Mouse (Mus musculus): ENCODE data around the gene Pde7b.
"Not testable (repeated sequence)": the region's sequence is repeated elsewhere in the genome, so short reads cannot be mapped to it uniquely, and the experiment has no call there.

DNA sequence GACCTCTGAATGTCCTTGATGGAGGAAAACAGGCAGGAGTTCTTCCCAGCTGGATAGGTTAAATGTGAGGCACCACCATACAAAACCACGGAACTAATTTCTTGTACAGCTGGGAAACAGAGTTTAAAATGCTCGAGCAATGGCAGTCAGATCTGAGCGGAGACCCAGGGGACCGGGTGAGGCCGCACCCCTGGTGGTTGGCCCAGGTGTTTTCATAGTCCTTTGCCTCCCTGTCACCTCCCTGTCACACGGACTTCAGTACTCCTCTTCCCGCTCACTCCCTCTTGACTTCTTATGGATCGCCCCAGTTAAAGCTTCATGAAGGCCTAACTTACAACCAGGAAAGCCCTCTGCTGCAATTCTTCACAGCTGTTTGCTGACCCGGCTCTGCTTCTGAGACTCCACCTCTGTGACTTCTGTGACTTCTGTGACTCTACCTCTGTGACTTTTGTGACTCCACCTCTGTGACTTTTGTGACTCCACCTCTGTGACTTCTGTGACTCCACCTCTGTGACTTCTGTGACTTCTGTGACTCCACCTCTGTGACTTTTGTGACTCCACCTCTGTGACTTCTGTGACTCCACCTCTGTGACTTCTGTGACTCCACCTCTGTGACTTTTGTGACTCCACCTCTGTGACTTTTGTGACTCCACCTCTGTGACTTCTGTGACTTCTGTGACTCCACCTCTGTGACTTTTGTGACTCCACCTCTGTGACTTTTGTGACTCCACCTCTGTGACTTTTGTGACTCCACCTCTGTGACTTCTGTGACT lies 206.9 kb downstream of the Pde7b start:
- TF ChIP-seq CTCF (IDR thresholded peaks at IDR 0.05; ENCODE audit: low read depth, low read length); GATA1 (IDR thresholded peaks at IDR 0.05; ENCODE audit: borderline replicate concordance, low read length); POLR2AphosphoS5 (IDR thresholded peaks at IDR 0.05; ENCODE audit: insufficient replicate concordance, low read depth, low read length): not testable (repeated sequence)
